Mouse (Mus musculus): ENCODE results near the gene A730071L15Rik.

GRCm38 (mm10) chr11:6200570-6200969 lies 741 bp downstream of the A730071L15Rik start:
- TF ChIP-seq CTCF (IDR thresholded peaks at IDR 0.05; ENCODE audit: insufficient read depth, low read length) (no peak), POLR2A (IDR thresholded peaks at IDR 0.05; ENCODE audit: borderline replicate concordance, extremely low read depth, low read depth, low read length) (no peak)

Data from lung, adult 2 months (tissue).